Mouse (Mus musculus) myocyte (in vitro differentiated cells): ENCODE results near the gene Nat8f5. TPM values are rescaled to one million over a fixed set of nuclear protein-coding genes. Genes with fewer than 3 reads are reported as not detected.

Experiments used
- H3K27me3 ChIP-seq: one replicate; pipeline ENCODE4 v1.6.1; 2011; ENCODE audit not compliant: control insufficient read depth, insufficient read depth, insufficient read length
- H3K36me3 ChIP-seq: one replicate; pipeline ENCODE4 v1.6.1; 2011; ENCODE audit not compliant: control insufficient read depth, insufficient read depth
- H3K4me2 ChIP-seq: one replicate; pipeline ENCODE4 v1.6.1; 2011; ENCODE audit warnings: low read depth, control low read depth
- H3K4me3 ChIP-seq: one replicate; pipeline ENCODE4 v1.5.1; 2011; ENCODE audit warnings: mild to moderate bottlenecking, control low read depth, moderate library complexity
- H3K79me2 ChIP-seq: one replicate; pipeline ENCODE4 v1.6.1; 2011; ENCODE audit not compliant: control insufficient read depth, insufficient read depth
- H3ac ChIP-seq: one replicate; pipeline ENCODE4 v1.6.1; 2011; ENCODE audit not compliant: control insufficient read depth, insufficient read length
- CEBPB ChIP-seq: IDR thresholded peaks from 2 replicates; pipeline ENCODE4 v1.6.1; 2011; ENCODE audit warnings: mild to moderate bottlenecking, moderate library complexity; ENCODE audit not compliant: poor library complexity, insufficient read depth, severe bottlenecking
- E2F4 ChIP-seq: IDR thresholded peaks from one replicate; pipeline ENCODE4 v1.6.1; 2011; ENCODE audit warnings: mild to moderate bottlenecking, control low read depth, moderate library complexity; ENCODE audit not compliant: insufficient read depth
- MAX ChIP-seq: IDR thresholded peaks from one replicate; pipeline ENCODE4 v1.6.1; 2011; ENCODE audit warnings: low read depth, mild to moderate bottlenecking, control low read depth
- MYOD1 ChIP-seq, 3 experiments: IDR thresholded peaks; one replicate each; pipeline ENCODE4 v1.6.1; 2011; ENCODE audit warnings: control low read depth in 2 of 3, low read depth in 2 of 3, mild to moderate bottlenecking in 2 of 3, moderate library complexity in 1 of 3; ENCODE audit not compliant: insufficient read length in 2 of 3, control insufficient read depth in 1 of 3
- MYOG ChIP-seq, 3 experiments: IDR thresholded peaks; one replicate each; pipeline ENCODE4 v1.6.1; 2011; ENCODE audit warnings: control low read depth in 2 of 3, low read depth in 2 of 3, mild to moderate bottlenecking in 2 of 3; ENCODE audit not compliant: insufficient read length in 2 of 3, control insufficient read depth in 1 of 3, insufficient read depth in 1 of 3
- POLR2A ChIP-seq: IDR thresholded peaks from one replicate; pipeline ENCODE4 v1.6.1; 2011; ENCODE audit warnings: low read depth, mild to moderate bottlenecking, control low read depth, moderate library complexity; ENCODE audit not compliant: insufficient read length
- POLR2AphosphoS2 ChIP-seq: IDR thresholded peaks from one replicate; pipeline ENCODE4 v1.6.1; 2011; ENCODE audit warnings: low read depth, control low read depth; ENCODE audit not compliant: insufficient read length
- REST ChIP-seq: IDR thresholded peaks from one replicate; pipeline ENCODE4 v1.6.1; 2011; ENCODE audit warnings: mild to moderate bottlenecking, control low read depth, moderate library complexity; ENCODE audit not compliant: insufficient read depth, insufficient read length
- SRF ChIP-seq: IDR thresholded peaks from one replicate; pipeline ENCODE4 v1.6.1; 2011; ENCODE audit warnings: low read depth; ENCODE audit not compliant: control insufficient read depth, insufficient read length
- TCF12 ChIP-seq: IDR thresholded peaks from one replicate; pipeline ENCODE4 v1.6.1; 2011; ENCODE audit warnings: mild to moderate bottlenecking, control low read depth; ENCODE audit not compliant: poor library complexity, insufficient read depth, severe bottlenecking
- TCF3 ChIP-seq: IDR thresholded peaks from one replicate; pipeline ENCODE4 v1.6.1; 2011; ENCODE audit warnings: low read depth, control low read depth; ENCODE audit not compliant: insufficient read length
- USF1 ChIP-seq: IDR thresholded peaks from one replicate; pipeline ENCODE4 v1.6.1; 2011; ENCODE audit warnings: low read depth, mild to moderate bottlenecking, control low read depth, moderate library complexity
- polyA plus RNA-seq: library from polyadenylated mRNA; unstranded; fragments of >200 nt; fragmentation: generic; extraction: Trizol; gene quantifications from one replicate; pipeline ENCODE4 v1.2.1, GENCODE M21; 2012; ENCODE audit warnings: missing spikeins

Nat8f5 gene
- polyA plus RNA-seq, 1 experiment = not detected

DNA sequence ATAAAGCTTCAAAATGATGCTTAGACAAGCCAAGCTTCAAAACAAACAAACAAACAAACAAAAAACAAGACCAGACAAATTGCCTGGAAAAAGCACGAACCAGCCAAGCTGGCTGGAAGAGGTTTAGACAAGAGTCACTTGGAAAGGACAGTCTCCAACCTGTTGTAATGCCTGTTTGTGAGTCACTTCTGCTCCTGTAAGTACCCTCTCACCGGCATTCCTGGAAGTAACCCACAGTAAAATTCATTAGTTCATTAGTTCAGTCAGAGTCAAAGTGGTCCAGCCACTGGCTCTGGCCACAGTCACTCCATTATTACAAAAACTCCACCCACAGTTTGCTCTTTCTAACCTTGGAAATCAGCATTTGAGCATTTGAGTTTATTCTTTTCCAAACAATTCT is 43.1 kb upstream of the Nat8f5 start:
- no peaks in the 10 kb centered on the region for H3K36me3 ChIP-seq
- no peak overlapping the region for H3K4me2 ChIP-seq
- TF ChIP-seq TCF12 = no peak
- no peak for TF ChIP-seq POLR2A
- TF ChIP-seq USF1 = no peak
- no peak for TF ChIP-seq CEBPB
- no peak for TF ChIP-seq TCF3
- no peak for TF ChIP-seq POLR2AphosphoS2
- TF ChIP-seq SRF = no peak
- H3ac ChIP-seq = no peak overlapping the region
- no peaks in the 10 kb centered on the region for H3K79me2 ChIP-seq
- peaks cover 22% of the 10 kb centered on the region for H3K27me3 ChIP-seq
- no peak overlapping the region for H3K4me3 ChIP-seq

DNA sequence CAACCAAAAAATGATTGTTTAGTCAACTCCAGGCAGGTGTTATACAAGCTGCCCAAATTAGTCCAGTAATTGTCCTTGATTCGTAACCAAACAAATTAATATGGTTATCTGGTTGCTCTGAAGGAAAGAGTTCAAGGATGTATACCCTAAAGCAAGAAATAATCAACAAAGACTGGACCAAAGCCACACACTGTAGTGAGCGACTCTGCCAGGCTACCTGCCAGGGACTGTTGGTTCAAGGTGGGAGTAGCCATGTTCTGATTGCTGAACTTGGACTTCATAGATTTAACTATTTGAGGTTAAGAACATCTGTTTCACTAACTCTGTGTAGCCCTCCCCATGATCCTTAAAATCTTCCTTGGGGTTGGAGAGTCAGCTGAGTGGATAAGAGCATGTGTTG is 42.4 kb upstream of the Nat8f5 start:
- no peak overlapping the region for H3K4me2 ChIP-seq
- H3K36me3 ChIP-seq = no peaks in the 10 kb centered on the region
- H3K4me3 ChIP-seq = no peak overlapping the region
- no peak overlapping the region for H3ac ChIP-seq
- peaks cover 17% of the 10 kb centered on the region for H3K27me3 ChIP-seq
- TF ChIP-seq SRF = no peak
- no peak for TF ChIP-seq CEBPB
- TF ChIP-seq MAX = no peak
- TF ChIP-seq TCF3 = no peak
- no peak for TF ChIP-seq TCF12
- no peak for TF ChIP-seq REST
- TF ChIP-seq USF1 = no peak
- no peak for TF ChIP-seq E2F4
- TF ChIP-seq POLR2AphosphoS2 = no peak
- TF ChIP-seq MYOG (IDR thresholded peaks at IDR 0.05; ENCODE audit: control insufficient read depth in 1 of 3, insufficient read depth in 1 of 3, insufficient read length in 2 of 3, low read depth in 2 of 3) = no peak
- no peak for TF ChIP-seq MYOD1 (IDR thresholded peaks at IDR 0.05; ENCODE audit: control insufficient read depth in 1 of 3, insufficient read length in 2 of 3, low read depth in 2 of 3)
- TF ChIP-seq POLR2A = no peak
- no peaks in the 10 kb centered on the region for H3K79me2 ChIP-seq

DNA sequence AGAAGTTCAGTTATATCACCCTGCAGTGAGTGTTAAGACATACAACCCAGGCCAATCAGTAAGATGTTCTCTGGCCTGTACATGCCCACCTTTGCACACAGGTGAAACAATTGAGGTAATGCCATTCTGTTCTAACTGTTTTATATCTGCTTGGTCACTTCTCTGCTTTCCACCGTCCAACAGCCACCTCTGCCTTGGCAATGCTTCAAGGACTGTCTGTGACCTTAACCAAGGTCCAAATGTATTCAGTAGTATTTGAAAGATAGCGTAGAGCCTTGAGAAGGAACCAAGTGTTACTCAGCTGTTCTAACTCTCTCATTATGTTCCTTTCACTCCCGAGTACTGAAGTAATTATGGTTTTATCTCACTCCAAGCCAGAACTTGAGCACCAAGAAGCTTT is 41.8 kb upstream of the Nat8f5 start:
- Histone ChIP-seq H3K79me2 (no peaks in the 10 kb centered on the region), H3K4me2 (no peak overlapping the region), H3K36me3 (no peaks in the 10 kb centered on the region), H3K27me3 (peaks cover 14% of the 10 kb centered on the region), H3K4me3 (no peak overlapping the region), H3ac (no peak overlapping the region)
- TF ChIP-seq POLR2A = no peak
- no peak for TF ChIP-seq POLR2AphosphoS2
- no peak for TF ChIP-seq MYOG (IDR thresholded peaks at IDR 0.05; ENCODE audit: control insufficient read depth in 1 of 3, insufficient read depth in 1 of 3, insufficient read length in 2 of 3, low read depth in 2 of 3)
- TF ChIP-seq TCF3 = no peak
- no peak for TF ChIP-seq E2F4
- TF ChIP-seq SRF = no peak
- TF ChIP-seq USF1 = no peak

DNA sequence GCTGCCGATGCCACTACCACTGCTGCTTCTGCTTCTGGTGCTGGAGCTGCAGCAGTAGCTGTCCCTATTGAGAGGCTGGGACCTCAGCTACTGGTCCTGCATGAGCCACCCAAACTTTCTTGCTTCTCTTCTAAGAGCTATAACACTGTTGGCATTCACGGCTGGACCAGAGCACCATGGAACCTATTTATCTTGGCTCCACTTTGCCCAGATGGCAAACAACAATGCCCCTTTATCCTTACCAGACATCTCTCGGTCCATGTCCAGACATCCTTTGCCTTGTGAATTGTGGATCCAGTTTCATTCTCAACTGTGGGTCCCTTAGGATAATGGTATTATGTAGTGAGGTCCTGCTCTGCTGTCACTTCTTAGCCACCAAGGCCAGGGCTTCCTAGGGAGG is 40.5 kb upstream of the Nat8f5 start:
- peaks cover 14% of the 10 kb centered on the region for H3K27me3 ChIP-seq
- no peak overlapping the region for H3K4me2 ChIP-seq
- TF ChIP-seq SRF = no peak
- TF ChIP-seq MAX = no peak
- no peak for TF ChIP-seq POLR2AphosphoS2
- TF ChIP-seq TCF3 = no peak
- no peak for TF ChIP-seq USF1
- no peak for TF ChIP-seq CEBPB
- no peak for TF ChIP-seq REST
- TF ChIP-seq MYOD1 (IDR thresholded peaks at IDR 0.05; ENCODE audit: control insufficient read depth in 1 of 3, insufficient read length in 2 of 3, low read depth in 2 of 3) = no peak
- no peak for TF ChIP-seq MYOG (IDR thresholded peaks at IDR 0.05; ENCODE audit: control insufficient read depth in 1 of 3, insufficient read depth in 1 of 3, insufficient read length in 2 of 3, low read depth in 2 of 3)
- no peak overlapping the region for H3K4me3 ChIP-seq
- H3K79me2 ChIP-seq = no peaks in the 10 kb centered on the region
- no peak overlapping the region for H3ac ChIP-seq
- H3K36me3 ChIP-seq = no peaks in the 10 kb centered on the region

DNA sequence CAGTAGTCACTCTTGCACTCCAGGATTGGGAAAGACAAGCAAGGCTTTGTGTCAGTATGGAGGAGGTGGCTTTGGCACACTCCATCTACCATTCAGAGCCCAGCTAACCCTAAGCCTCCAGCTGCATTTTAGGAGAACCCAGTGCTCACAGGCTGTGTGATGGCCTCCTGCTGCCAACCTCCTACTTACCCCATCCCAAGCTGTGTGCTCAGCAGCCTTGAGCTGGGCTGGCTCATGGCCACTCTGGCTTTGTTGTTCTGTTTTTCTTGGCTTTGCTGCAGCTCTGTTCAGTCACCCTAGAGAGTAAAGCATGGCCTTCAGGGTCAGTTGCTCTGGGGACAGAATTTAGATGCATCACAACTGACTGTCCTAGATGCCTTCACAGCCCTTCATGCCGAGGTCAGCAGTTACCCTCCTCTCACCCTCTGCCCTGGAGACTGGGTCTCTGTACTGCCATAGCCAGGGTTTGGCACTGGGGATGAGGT is 35.5 kb upstream of the Nat8f5 start:
- Histone ChIP-seq H3K4me2 (no peak overlapping the region), H3K4me3 (no peak overlapping the region), H3K79me2 (no peaks in the 10 kb centered on the region), H3K27me3 (peaks cover 18% of the 10 kb centered on the region), H3K36me3 (no peaks in the 10 kb centered on the region), H3ac (no peak overlapping the region)
- no peak for TF ChIP-seq TCF12
- no peak for TF ChIP-seq POLR2AphosphoS2
- TF ChIP-seq USF1 = no peak
- no peak for TF ChIP-seq E2F4
- TF ChIP-seq MYOD1 (IDR thresholded peaks at IDR 0.05; ENCODE audit: control insufficient read depth in 1 of 3, insufficient read length in 2 of 3, low read depth in 2 of 3) = no peak
- no peak for TF ChIP-seq POLR2A
